Mouse (Mus musculus): ENCODE data around the gene Btbd9.

Gene Btbd9

GRCm38 (mm10) chr17:30460727-30461349 is 115.5 kb downstream of the Btbd9 start:
- ATAC-seq (ENCODE audit: insufficient number of reproducible peaks, low FRiP score, low TSS enrichment): no peak

DNA sequence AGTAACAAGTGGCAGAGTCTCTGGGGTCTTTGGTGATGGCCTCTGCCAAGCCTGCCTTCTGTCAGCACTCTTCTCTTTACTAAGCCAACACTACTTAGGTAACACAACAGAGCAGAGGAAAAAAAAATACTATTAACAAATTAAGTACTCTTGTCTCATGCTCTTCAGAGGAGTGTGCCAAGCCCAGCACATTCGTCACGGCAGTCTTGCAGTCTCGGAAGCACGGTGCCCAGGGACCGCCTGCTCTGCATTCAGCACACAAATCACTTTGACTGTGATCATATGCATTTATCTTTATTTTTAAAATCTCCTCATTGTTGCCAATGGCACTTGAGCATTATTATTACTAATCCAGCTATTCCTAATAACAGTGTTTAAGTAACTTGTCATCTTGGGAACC is 116.6 kb downstream of the Btbd9 start:
- ATAC-seq (ENCODE audit: insufficient number of reproducible peaks, low FRiP score, low TSS enrichment): no peak

DNA sequence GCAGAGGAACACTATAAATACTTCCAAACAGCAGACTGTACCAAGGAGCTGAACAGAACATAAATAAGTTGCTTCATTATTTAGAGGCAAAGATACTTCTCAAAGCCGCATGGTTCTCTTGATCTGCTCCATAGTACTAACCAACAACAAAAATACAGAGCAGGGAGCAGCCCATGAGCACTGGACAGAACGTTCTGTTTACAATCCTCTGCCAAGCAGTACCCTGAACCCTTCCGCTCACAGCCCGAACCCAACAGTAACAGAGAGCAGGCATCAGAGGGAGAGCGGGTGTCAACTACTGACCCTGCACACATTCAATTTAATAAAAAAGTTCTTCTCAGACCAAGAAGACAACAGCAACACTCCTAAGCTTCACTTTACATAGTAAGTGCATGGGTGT is 117.4 kb downstream of the Btbd9 start:
- ATAC-seq (ENCODE audit: insufficient number of reproducible peaks, low FRiP score, low TSS enrichment): no peak

- no peak for ATAC-seq (ENCODE audit: insufficient number of reproducible peaks, low FRiP score, low TSS enrichment)
Measured at GRCm38 (mm10) chr17:30458301-30458700, 118.0 kb downstream of the Btbd9 start.

GRCm38 (mm10) chr17:30457486-30457885 is 118.8 kb downstream of the Btbd9 start:
- no peak for ATAC-seq (ENCODE audit: insufficient number of reproducible peaks, low FRiP score, low TSS enrichment)

DNA sequence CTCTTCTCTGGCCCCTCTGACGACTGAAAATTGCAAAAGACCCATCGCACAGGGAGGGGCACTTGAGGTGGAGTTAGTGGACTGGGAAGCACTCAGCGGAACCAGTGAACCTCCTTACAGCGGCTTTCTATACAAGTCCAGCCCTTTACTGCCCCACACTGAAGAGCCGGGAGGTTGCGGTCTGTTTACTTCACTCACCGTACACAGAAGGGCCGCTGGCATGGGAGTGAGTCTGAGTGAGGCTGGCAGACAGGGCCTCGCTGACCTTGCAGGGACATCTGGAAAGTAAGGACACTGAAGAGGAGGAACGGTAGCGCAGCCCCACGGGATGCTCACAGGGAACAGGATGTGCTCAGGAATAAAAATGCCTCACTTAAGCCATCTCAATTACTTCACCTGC is 120.0 kb downstream of the Btbd9 start:
- ATAC-seq (ENCODE audit: insufficient number of reproducible peaks, low FRiP score, low TSS enrichment): no peak

DNA sequence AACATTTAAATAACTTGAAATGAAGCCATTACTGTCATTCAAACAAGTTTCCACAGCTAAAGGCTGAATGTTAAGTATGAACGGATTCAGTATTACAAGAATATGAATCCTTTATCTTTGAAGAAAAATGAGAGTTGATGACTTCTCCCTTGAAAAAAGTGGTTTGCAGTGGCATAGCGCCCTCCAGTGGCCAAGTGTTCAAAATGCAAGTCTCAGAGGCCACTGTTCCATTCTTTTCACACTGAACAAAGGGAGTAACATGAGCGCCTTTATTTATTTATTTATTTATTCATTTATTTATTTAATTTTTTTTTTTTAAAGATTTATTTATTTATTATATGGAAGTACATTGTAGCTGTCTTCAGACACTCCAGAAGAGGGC is 121.4 kb downstream of the Btbd9 start:
- ATAC-seq (ENCODE audit: insufficient number of reproducible peaks, low FRiP score, low TSS enrichment): no peak

GRCm38 (mm10) chr17:30454155-30454861 is 122.0 kb downstream of the Btbd9 start:
- no peak for ATAC-seq (ENCODE audit: insufficient number of reproducible peaks, low FRiP score, low TSS enrichment)

DNA sequence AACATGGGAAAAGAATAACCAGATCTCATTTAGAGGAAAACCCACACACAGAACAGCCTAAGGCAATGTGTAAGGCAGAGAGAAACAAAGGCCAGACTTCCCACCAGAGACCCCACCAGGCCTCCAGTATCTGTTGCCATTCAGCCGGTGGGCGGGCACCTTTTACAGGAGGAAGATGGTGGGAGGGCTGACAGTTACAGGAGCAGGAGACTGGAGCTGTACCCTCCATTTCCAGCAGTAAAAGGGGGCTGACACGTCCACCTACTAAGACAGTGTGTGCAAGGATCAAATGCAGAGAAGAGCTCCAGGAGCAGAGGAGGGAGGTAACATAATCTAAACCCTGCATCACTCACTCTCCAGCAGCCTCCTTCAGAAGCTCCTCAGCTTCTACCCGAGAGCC is 123.0 kb downstream of the Btbd9 start:
- ATAC-seq (ENCODE audit: insufficient number of reproducible peaks, low FRiP score, low TSS enrichment): no peak

- ATAC-seq (ENCODE audit: insufficient number of reproducible peaks, low FRiP score, low TSS enrichment): no peak
Measured at GRCm38 (mm10) chr17:30452363-30452762, 123.9 kb downstream of the Btbd9 start.

GRCm38 (mm10) chr17:30448562-30448961 is 127.7 kb downstream of the Btbd9 start:
- ATAC-seq (ENCODE audit: insufficient number of reproducible peaks, low FRiP score, low TSS enrichment): no peak

GRCm38 (mm10) chr17:30445805-30446441 is 130.4 kb downstream of the Btbd9 start:
- ATAC-seq (ENCODE audit: insufficient number of reproducible peaks, low FRiP score, low TSS enrichment): no peak

DNA sequence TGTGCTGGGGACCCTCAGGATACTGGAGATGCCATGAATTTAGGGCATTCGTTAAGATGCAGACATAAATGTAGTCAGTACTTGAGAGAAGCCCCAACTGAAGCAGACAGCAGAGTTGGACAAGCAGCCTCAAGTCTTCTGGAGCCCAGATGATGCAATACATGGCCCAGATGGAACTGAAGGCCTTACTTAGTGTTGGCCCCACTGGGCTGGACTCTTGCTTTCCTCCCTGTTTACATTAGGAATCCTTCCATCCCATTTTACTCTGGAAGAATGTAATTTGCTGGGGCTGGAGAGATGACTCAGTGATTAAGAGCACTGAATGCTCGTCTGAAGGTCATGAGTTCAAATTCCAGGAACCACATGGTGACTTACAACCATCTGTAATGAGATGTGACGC is 136.6 kb downstream of the Btbd9 start:
- ATAC-seq (ENCODE audit: insufficient number of reproducible peaks, low FRiP score, low TSS enrichment): no peak

DNA sequence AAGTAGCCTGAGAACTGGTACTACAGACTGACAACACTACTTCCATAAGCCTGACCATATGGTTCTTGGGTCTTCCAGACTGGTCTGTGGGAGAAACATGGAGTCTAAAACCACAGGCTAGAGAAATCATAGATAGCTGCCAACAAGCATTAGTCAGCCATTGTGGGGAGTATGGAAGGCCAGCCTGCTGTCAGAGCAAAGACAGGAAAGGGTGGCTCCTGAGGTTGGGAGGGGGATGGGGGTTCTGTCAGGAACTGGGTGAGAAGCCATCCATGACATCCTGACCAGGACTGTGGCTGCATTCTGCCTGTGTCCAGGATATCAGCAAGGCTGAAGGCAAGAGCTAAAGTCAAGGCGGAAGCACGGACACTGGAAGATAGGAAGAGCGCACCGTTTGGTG is 137.5 kb downstream of the Btbd9 start:
- ATAC-seq (ENCODE audit: insufficient number of reproducible peaks, low FRiP score, low TSS enrichment): no peak

DNA sequence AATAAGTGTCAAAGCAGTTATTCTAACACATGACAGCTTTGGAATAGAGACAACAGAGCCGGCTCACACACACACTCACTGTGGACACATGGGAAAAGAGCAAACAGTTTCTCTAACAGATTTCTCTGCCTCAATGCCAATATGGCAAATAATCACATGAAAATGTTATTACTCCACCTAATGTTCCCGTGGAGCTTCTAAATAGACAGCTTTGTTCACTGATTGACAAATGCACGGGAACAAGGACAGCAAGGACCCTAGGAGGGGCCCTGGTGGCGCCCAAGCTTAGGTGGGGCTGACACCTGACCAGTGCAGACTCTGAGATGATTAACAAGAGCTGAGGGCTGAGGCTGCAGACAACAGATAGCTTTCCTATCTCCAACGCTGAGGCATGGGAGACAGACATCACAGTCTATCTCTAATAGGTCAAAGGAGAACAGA is 140.2 kb downstream of the Btbd9 start:
- no peak for ATAC-seq (ENCODE audit: insufficient number of reproducible peaks, low FRiP score, low TSS enrichment)

DNA sequence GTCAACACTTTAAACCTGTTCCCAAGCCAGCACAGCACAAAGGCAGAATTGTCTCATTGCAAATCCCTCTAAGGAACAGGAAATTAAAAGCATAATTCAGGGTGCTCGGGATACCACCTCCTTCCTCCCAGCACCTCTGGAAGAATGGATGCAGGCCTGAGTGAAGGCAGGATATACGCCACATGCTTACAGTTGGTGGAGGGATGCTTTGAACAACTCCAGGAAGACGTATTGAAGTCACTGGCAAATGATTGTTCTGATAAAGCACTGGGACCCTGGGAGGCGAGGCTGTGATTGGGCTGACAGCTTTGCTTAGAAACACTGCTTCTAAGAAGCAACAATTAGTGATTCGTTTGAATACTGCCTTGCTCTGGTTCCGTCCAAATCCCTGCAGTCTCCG is 140.8 kb downstream of the Btbd9 start:
- ATAC-seq (ENCODE audit: insufficient number of reproducible peaks, low FRiP score, low TSS enrichment): no peak

GRCm38 (mm10) chr17:30432094-30432493 is 144.2 kb downstream of the Btbd9 start:
- no peak for ATAC-seq (ENCODE audit: insufficient number of reproducible peaks, low FRiP score, low TSS enrichment)

DNA sequence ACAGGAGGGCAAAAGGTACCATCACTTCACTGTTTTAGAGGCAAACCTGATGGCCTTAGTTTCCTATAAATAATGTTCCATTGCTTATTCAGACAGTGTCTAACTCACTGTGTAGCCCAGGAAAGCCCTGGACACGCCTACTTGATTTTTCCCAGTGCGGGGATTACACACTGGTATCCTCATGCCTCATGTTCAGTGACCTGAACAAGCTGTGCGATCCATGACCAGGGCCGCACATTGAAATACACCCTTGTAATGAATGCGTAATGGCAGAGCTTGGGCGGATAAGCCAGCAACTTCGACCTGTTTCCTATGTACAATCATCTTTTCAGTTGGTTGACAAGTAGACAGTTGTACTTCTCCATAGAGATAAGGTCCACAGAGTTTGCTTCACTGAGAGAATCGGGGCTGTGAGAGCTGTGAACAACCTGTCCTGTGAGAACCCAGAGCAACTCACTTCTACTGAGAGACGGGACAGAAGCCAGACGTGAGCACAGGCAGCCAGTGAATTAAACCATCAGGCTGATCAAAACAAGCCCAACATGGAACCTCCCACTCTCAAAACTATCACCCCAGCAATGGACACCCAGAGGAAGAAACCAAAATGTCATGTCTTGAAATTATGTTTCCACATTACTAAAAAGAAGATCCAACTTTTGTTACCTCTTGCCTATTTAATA is 145.2 kb downstream of the Btbd9 start:
- no peak for ATAC-seq (ENCODE audit: insufficient number of reproducible peaks, low FRiP score, low TSS enrichment)

GRCm38 (mm10) chr17:30428661-30429060 is 147.6 kb downstream of the Btbd9 start:
- ATAC-seq (ENCODE audit: insufficient number of reproducible peaks, low FRiP score, low TSS enrichment): no peak

DNA sequence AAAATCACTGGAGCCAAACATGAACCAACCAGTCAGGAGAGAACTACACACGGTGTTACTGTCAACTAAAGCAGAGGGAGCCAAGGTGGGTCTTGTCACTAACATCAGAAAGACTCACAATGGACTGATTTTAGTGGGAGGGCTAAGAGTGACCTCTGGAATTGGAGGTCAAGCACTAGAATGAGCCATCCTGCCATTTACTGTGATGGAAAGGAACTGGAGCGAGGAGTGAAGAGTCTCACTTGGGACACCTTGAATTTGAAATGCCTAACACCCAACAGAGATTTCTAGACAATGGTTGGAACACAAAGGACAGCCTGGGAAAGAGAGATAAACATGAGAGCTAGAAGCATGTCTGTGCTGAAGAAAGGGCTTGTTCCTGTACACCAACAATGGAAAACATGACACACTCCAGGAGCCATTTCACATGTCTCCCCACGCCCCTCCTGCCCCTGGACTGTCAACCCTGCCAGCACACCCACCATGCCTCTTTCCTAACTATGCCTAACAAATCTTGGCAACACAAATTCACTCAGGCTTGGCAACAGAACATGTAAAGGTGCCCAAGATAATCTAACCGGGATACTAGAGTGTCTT is 152.9 kb downstream of the Btbd9 start:
- ATAC-seq (ENCODE audit: insufficient number of reproducible peaks, low FRiP score, low TSS enrichment): no peak

GRCm38 (mm10) chr17:30422278-30422677 is 154.0 kb downstream of the Btbd9 start:
- no peak for ATAC-seq (ENCODE audit: insufficient number of reproducible peaks, low FRiP score, low TSS enrichment)
